Mouse (Mus musculus) ES-Bruce4 (cell line): ENCODE measurements around the gene Mapk7. TPM values are rescaled to one million over a fixed set of nuclear protein-coding genes. Genes with fewer than 3 reads are reported as not detected.
A peak's percentile ranks its signal among the peaks of the same experiment; 100 is the strongest.

ENCODE experiments used
- H3K27ac ChIP-seq: 2 replicates; pipeline ENCODE4 v1.5.1; 2012; ENCODE audit warnings: low read length, inconsistent platforms; ENCODE audit not compliant: insufficient read depth
- H3K27me3 ChIP-seq: 2 replicates; pipeline ENCODE4 v1.6.1; 2012; ENCODE audit warnings: mild to moderate bottlenecking, low read length, inconsistent platforms; ENCODE audit not compliant: control insufficient read depth, poor library complexity, insufficient read depth, severe bottlenecking
- H3K36me3 ChIP-seq: 2 replicates; pipeline ENCODE4 v1.6.1; 2012; ENCODE audit warnings: inconsistent platforms, mild to moderate bottlenecking, low read length, moderate library complexity; ENCODE audit not compliant: control insufficient read depth, poor library complexity, insufficient read depth, severe bottlenecking
- H3K4me1 ChIP-seq: one replicate; pipeline ENCODE4 v1.8.1; 2011; ENCODE audit warnings: low read length; ENCODE audit not compliant: control insufficient read depth, insufficient read depth
- H3K4me3 ChIP-seq: 2 replicates; pipeline ENCODE4 v1.5.1; 2011; ENCODE audit warnings: low read depth, mild to moderate bottlenecking, low read length
- H3K9ac ChIP-seq: 2 replicates; pipeline ENCODE4 v1.6.1; 2012; ENCODE audit warnings: low read depth, mild to moderate bottlenecking, inconsistent platforms; ENCODE audit not compliant: poor library complexity, severe bottlenecking
- H3K9me3 ChIP-seq: replicated peaks from 2 replicates; pipeline ENCODE4 v1.6.1; 2012; ENCODE audit warnings: mild to moderate bottlenecking, low read length, inconsistent platforms; ENCODE audit not compliant: control insufficient read depth, poor library complexity, insufficient read depth, severe bottlenecking
- CTCF ChIP-seq: IDR thresholded peaks from one replicate; pipeline ENCODE4 v1.8.1; 2011; ENCODE audit warnings: low read depth, low read length
- EP300 ChIP-seq: IDR thresholded peaks from 2 replicates; pipeline ENCODE4 v1.6.1; 2011; ENCODE audit warnings: low read depth, low read length; ENCODE audit not compliant: insufficient read depth
- POLR2A ChIP-seq: IDR thresholded peaks from one replicate; pipeline ENCODE4 v1.8.1; 2011; ENCODE audit warnings: low read length; ENCODE audit not compliant: insufficient read depth
- polyA plus RNA-seq: library from polyadenylated mRNA; stranded (reverse); fragments of >200 nt; gene quantifications from 2 replicates; pipeline ENCODE4 v1.2.4, GENCODE M21; 2011; ENCODE audit warnings: low read depth; ENCODE audit not compliant: missing spikeins, insufficient read depth, insufficient read length

Mapk7 gene
- polyA plus RNA-seq, 1 experiment, result 33.3 TPM

DNA sequence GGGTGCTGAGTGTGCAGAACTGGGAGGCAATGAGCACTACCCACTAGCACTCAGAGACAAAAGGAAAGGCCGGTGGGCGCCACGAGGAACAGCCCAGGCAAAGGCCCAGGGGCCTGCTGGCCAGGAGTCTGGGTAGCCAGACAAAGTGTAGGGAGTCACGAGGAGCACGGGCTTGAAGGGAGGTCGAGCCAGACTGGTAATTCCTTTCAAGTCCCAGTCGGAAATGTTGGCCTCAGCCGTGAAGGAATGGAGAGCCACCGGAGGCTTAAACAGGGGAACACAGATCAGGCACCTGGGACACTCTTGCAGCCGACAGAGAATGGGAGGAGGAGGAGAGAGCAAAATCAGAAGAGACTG is 10.0 kb downstream of the Mapk7 start:
- Histone ChIP-seq H3K27me3 (no peaks in the 10 kb centered on the region), H3K4me3 (peak overlapping the region; percentile 11; the same call in 1 of the 2 replicates), H3K36me3 (peaks cover 9% of the 10 kb centered on the region), H3K27ac (no peak overlapping the region), H3K4me1 (peaks cover 2% of the 10 kb centered on the region), H3K9me3 (no peaks in the 10 kb centered on the region), H3K9ac (peak overlapping the region; percentile 5)
- no peak for TF ChIP-seq EP300
- no peak for TF ChIP-seq POLR2A

- H3K27ac ChIP-seq, result no peak overlapping the region
- no peak overlapping the region for H3K4me3 ChIP-seq
- H3K9ac ChIP-seq, result no peak overlapping the region
- H3K9me3 ChIP-seq, result no peaks in the 10 kb centered on the region
- TF ChIP-seq CTCF (no peak), EP300 (no peak), POLR2A (no peak)
- peaks cover 2% of the 10 kb centered on the region for H3K4me1 ChIP-seq
- no peaks in the 10 kb centered on the region for H3K36me3 ChIP-seq
- H3K27me3 ChIP-seq, result no peaks in the 10 kb centered on the region
These were observed 10.9 kb downstream of the Mapk7 start for GRCm38 (mm10) chr11:61483226-61483845.

GRCm38 (mm10) chr11:61481239-61482090 is 12.7 kb downstream of the Mapk7 start:
- no peak overlapping the region for H3K9ac ChIP-seq
- H3K4me1 ChIP-seq, result peaks cover 3% of the 10 kb centered on the region
- H3K9me3 ChIP-seq, result no peaks in the 10 kb centered on the region
- H3K4me3 ChIP-seq, result no peak overlapping the region
- H3K27me3 ChIP-seq, result no peaks in the 10 kb centered on the region
- H3K36me3 ChIP-seq, result no peaks in the 10 kb centered on the region
- no peak overlapping the region for H3K27ac ChIP-seq
- no peak for TF ChIP-seq EP300
- no peak for TF ChIP-seq CTCF
- TF ChIP-seq POLR2A, result no peak

DNA sequence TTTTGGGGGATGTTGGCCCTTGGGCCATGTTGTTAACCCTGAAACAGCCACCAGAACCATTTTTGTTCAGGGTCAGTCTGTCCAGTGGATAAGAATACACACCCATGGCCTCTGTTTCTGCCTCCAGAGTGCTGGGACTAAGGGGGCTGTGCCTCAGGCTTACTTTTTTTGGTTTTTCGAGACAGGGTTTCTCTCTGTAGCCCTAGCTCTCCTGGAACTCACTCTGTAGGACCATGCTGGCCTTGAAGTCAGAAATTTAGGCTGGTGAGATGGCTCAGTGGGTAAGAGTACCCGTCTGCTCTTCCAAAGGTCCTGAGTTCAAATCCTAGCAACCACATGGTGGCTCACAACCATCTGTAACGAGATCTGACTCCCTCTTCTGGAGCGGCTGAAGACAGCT is 15.4 kb downstream of the Mapk7 start:
- Histone ChIP-seq H3K27me3 (no peaks in the 10 kb centered on the region), H3K9me3 (no peaks in the 10 kb centered on the region), H3K4me3 (no peak overlapping the region), H3K27ac (no peak overlapping the region), H3K4me1 (peaks cover 3% of the 10 kb centered on the region), H3K9ac (no peak overlapping the region), H3K36me3 (no peaks in the 10 kb centered on the region)
- no peak for TF ChIP-seq POLR2A
- no peak for TF ChIP-seq CTCF
- TF ChIP-seq EP300, result no peak

GRCm38 (mm10) chr11:61477566-61478508 is 16.4 kb downstream of the Mapk7 start:
- Histone ChIP-seq H3K27me3 (no peaks in the 10 kb centered on the region), H3K9me3 (no peaks in the 10 kb centered on the region), H3K27ac (no peak overlapping the region), H3K4me3 (peak overlapping the region; percentile 4; the same call in 1 of the 2 replicates), H3K36me3 (no peaks in the 10 kb centered on the region), H3K4me1 (peaks cover 3% of the 10 kb centered on the region), H3K9ac (no peak overlapping the region)
- no peak for TF ChIP-seq POLR2A
- no peak for TF ChIP-seq CTCF
- no peak for TF ChIP-seq EP300
